Mouse (Mus musculus): ENCODE measurements around the gene Med31.
"Not testable (repeated sequence)": the region's sequence is repeated elsewhere in the genome, so short reads cannot be mapped to it uniquely, and the experiment has no call there.

The Med31 gene

GRCm38 (mm10) chr11:72203440-72203839 is 12.0 kb downstream of the Med31 start:
- no peak for DNase-seq (ENCODE audit: low spot score)

- DNase-seq (ENCODE audit: low spot score), result no peak
Measured at GRCm38 (mm10) chr11:72196506-72196905, 18.9 kb downstream of the Med31 start.

DNA sequence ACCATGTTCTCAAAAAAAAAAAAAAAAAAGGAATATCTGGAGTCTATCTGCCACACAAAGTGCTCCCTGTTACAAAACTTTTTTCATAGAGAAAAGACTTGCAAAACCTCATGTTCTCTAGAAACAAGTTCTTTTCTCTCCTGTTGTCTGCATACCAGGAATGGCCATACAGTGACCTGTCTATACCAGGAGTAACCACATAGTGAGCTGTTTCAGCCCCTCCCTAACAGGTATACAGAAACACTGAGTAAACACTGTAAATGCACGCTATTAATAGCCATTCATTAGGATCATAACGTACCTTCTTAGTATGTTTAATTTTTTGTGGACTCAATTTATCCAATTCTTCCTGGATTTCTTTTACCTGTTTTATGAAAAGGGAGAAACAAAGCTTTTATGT is 21.1 kb downstream of the Med31 start:
- no peak for DNase-seq (ENCODE audit: low spot score)

DNA sequence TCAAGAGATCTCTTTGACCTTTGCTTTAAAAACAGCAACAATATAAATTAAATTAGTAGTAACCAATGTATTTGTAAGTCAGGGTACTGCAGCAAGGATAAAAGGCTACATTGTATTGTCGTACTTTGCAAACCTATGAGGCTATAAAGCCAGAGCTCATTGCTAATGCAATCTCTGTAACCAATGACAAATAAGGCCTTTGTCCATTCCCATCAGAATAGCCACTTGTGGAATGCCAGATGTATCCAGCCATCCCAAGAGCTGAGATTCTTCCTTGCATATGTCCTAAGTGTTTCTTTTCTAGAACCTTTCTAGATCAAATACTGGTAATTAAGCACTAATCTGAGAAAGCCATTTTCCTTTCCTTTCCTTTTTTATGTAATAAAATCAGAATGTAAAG is 24.5 kb downstream of the Med31 start:
- no peak for DNase-seq (ENCODE audit: low spot score)

DNA sequence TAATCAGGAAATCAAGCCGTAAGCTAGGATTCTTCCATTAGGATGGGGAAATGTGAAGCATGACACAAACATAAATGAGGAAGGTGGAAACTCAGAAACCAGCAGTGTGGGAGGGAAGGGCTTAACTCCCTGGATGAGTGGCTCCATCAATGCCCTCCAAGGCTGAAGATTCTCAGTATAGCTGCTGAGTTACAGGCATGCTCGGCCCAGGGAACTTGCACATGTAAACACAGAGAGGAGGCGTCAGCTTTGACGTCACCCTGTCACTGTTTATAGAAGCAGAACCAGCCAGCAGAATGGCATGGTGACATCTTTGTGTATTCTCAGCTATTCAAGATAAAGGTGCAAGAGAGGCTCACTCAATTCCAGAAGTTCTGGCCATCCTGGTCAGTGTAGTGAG is 31.1 kb downstream of the Med31 start:
- no peak for DNase-seq (ENCODE audit: low spot score)

- DNase-seq (ENCODE audit: low spot score), result no peak
Measured at GRCm38 (mm10) chr11:72181136-72181535, 34.3 kb downstream of the Med31 start.

DNA sequence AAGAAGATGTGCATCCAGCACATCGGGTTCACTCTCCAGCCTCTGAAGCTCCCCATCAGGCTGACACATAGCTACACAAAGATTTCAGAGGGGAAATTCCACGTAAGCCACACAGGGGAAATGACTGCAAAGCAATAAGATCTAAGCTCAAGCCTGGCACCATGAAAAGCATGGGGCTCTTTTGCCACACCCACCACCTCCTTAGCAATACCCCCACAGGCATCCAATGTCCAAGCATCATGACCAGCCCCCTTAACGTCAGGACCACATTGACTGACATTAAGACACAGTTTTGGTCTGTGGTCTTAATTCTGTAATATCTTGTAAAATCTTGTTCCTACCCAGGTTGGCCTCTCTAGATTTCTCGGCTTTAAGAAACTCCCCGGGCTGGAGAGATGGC is 34.8 kb downstream of the Med31 start:
- no peak for DNase-seq (ENCODE audit: low spot score)

GRCm38 (mm10) chr11:72176553-72176952 is 38.8 kb downstream of the Med31 start:
- peak; percentile 47 for DNase-seq (ENCODE audit: low spot score)

GRCm38 (mm10) chr11:72175966-72176365 is 39.4 kb downstream of the Med31 start:
- no peak for DNase-seq (ENCODE audit: low spot score)

DNA sequence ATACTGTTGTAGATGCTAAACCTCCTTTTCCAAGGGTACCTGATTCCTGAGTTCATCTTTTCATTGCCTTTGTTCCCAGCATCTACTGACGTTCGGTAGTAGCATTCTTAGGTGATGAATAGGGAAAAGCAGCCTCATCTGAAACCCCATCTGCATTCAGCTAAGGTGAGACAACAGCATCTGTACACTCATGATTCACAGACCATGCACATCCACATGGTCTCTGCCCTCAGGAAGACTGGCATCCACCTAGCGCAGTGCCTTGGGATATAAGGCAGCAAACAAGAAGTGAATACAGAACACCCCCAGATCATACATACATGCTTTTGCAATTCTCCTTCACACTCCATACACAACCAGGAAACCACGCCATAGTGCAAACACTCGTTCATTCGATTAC is 40.7 kb downstream of the Med31 start:
- no peak for DNase-seq (ENCODE audit: low spot score)

DNA sequence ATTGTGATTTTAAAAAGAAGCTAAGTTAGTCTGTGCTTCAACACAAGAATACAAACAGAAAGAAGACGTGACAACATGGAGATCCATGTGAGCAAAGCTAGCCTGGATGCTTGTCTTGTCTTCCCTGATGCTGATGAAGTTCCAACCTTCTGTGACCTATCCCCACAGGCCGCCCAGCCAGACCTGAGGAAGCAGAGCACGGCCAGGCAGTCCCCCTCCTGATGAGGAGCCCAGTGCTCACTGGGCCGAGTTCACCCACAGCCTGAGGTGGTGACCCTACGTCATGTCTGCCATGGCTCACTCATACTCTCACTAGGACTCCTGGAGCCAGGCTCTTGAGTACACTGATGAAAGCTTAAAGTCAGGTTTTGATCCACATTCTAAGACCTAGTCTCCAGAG is 41.9 kb downstream of the Med31 start:
- DNase-seq (ENCODE audit: low spot score), result no peak

DNA sequence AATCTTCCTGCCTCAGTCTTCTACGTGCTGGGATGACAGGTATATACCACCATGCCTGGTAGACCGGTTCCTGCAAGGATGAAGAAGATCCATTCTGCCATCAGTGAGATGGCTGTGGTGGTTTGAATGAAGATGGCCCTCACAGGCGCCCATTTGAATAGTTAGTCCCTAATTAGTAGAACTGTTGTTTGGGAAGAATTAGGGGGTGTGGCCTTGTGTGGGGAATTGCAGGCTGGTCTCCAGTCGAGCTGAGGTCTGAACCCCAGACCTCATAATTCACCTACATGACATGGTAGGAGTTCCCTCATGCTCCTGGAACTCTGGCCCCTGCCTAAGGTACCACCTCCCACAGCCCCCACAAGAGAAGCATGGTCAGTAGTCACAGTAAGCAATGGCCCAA is 43.5 kb downstream of the Med31 start:
- not testable (repeated sequence) for DNase-seq (ENCODE audit: low spot score)

DNA sequence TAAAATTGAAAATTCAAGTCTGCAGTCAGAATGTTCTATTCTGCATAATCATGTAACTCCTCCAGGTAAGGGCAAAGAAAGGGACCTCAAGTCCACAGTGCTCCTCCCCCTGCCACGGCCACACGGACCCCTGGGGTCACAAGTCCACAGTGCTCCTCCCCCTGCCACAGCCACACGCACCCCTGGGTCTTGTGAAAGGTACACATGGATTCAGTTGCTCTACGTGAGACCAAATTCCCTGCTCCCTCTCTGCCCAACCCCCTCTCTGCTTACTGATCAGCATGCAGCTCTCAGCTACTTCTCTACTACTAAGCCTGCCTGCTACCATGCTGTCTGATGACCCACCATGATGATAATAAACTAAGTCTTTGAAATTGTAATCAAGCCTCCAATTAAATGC is 45.5 kb downstream of the Med31 start:
- DNase-seq (ENCODE audit: low spot score), result no peak

DNA sequence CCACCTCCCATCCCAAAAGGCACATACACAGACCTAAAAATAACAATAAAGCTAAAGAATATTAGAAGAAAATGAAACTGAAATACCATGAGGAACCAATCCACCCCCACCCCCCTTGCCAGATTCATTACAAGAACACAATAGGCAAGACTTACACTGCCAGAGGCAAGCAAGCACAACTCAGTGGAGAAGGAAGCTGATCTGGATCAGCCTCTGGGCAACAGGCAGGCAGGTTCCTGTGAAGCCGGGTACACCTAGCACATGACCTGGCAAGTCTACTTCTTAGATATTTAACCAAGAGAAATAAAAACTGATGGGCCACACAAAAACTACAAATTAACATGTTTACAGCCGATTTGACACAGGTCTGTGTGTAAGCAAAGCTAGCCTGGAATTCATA is 52.2 kb downstream of the Med31 start:
- DNase-seq (ENCODE audit: low spot score), result no peak

All from embryo, embryonic 10 days (tissue).